Mouse (Mus musculus): ENCODE data around the gene Rnf144a. TPM values are rescaled to one million over a fixed set of nuclear protein-coding genes. Genes with fewer than 3 reads are reported as not detected.

The Rnf144a gene
- polyA plus RNA-seq, 1 experiment = 13.8 TPM

- H3K27me3 ChIP-seq (ENCODE audit: control insufficient read depth, insufficient read depth, low read length) = no peaks in the 10 kb centered on the region
- H3K4me1 ChIP-seq (ENCODE audit: control insufficient read depth, insufficient read depth, low read length) = no peaks in the 10 kb centered on the region
- H3K27ac ChIP-seq (ENCODE audit: control insufficient read depth, insufficient read depth, low read depth, low read length) = no peak overlapping the region
- no peak overlapping the region for H3K4me3 ChIP-seq (ENCODE audit: control insufficient read depth, low read depth, low read length)
- H3K36me3 ChIP-seq (ENCODE audit: control insufficient read depth, insufficient read depth, low read length) = no peaks in the 10 kb centered on the region
- TF ChIP-seq CTCF (IDR thresholded peaks at IDR 0.05; ENCODE audit: control insufficient read depth, insufficient read depth, insufficient replicate concordance, low read depth, low read length) (no peak), POLR2A (IDR thresholded peaks at IDR 0.05; ENCODE audit: control insufficient read depth, low read depth, low read length) (no peak)
These were observed 74.4 kb downstream of the Rnf144a start for GRCm38 (mm10) chr12:26340621-26341020.

- no peaks in the 10 kb centered on the region for H3K27me3 ChIP-seq (ENCODE audit: control insufficient read depth, insufficient read depth, low read length)
- H3K27ac ChIP-seq (ENCODE audit: control insufficient read depth, insufficient read depth, low read depth, low read length) = no peak overlapping the region
- H3K4me3 ChIP-seq (ENCODE audit: control insufficient read depth, low read depth, low read length) = no peak overlapping the region
- no peaks in the 10 kb centered on the region for H3K36me3 ChIP-seq (ENCODE audit: control insufficient read depth, insufficient read depth, low read length)
- H3K4me1 ChIP-seq (ENCODE audit: control insufficient read depth, insufficient read depth, low read length) = no peaks in the 10 kb centered on the region
- TF ChIP-seq POLR2A (IDR thresholded peaks at IDR 0.05; ENCODE audit: control insufficient read depth, low read depth, low read length) (no peak), CTCF (IDR thresholded peaks at IDR 0.05; ENCODE audit: control insufficient read depth, insufficient read depth, insufficient replicate concordance, low read depth, low read length) (no peak)
These were observed 75.2 kb downstream of the Rnf144a start for GRCm38 (mm10) chr12:26339886-26340285.

GRCm38 (mm10) chr12:26339181-26339580 is 75.9 kb downstream of the Rnf144a start:
- Histone ChIP-seq H3K4me3 (ENCODE audit: control insufficient read depth, low read depth, low read length) (no peak overlapping the region), H3K36me3 (ENCODE audit: control insufficient read depth, insufficient read depth, low read length) (no peaks in the 10 kb centered on the region), H3K4me1 (ENCODE audit: control insufficient read depth, insufficient read depth, low read length) (no peaks in the 10 kb centered on the region), H3K27ac (ENCODE audit: control insufficient read depth, insufficient read depth, low read depth, low read length) (no peak overlapping the region), H3K27me3 (ENCODE audit: control insufficient read depth, insufficient read depth, low read length) (no peaks in the 10 kb centered on the region)
- TF ChIP-seq CTCF (IDR thresholded peaks at IDR 0.05; ENCODE audit: control insufficient read depth, insufficient read depth, insufficient replicate concordance, low read depth, low read length) (no peak), POLR2A (IDR thresholded peaks at IDR 0.05; ENCODE audit: control insufficient read depth, low read depth, low read length) (no peak)

- no peaks in the 10 kb centered on the region for H3K27me3 ChIP-seq (ENCODE audit: control insufficient read depth, insufficient read depth, low read length)
- H3K4me1 ChIP-seq (ENCODE audit: control insufficient read depth, insufficient read depth, low read length) = no peaks in the 10 kb centered on the region
- no peak overlapping the region for H3K4me3 ChIP-seq (ENCODE audit: control insufficient read depth, low read depth, low read length)
- H3K36me3 ChIP-seq (ENCODE audit: control insufficient read depth, insufficient read depth, low read length) = no peaks in the 10 kb centered on the region
- no peak overlapping the region for H3K27ac ChIP-seq (ENCODE audit: control insufficient read depth, insufficient read depth, low read depth, low read length)
- TF ChIP-seq CTCF (IDR thresholded peaks at IDR 0.05; ENCODE audit: control insufficient read depth, insufficient read depth, insufficient replicate concordance, low read depth, low read length) = no peak
- no peak for TF ChIP-seq POLR2A (IDR thresholded peaks at IDR 0.05; ENCODE audit: control insufficient read depth, low read depth, low read length)
These were observed 81.4 kb downstream of the Rnf144a start for GRCm38 (mm10) chr12:26333678-26334077.

GRCm38 (mm10) chr12:26331048-26331447 is 84.0 kb downstream of the Rnf144a start:
- no peak overlapping the region for H3K27ac ChIP-seq (ENCODE audit: control insufficient read depth, insufficient read depth, low read depth, low read length)
- no peaks in the 10 kb centered on the region for H3K36me3 ChIP-seq (ENCODE audit: control insufficient read depth, insufficient read depth, low read length)
- TF ChIP-seq CTCF (IDR thresholded peaks at IDR 0.05; ENCODE audit: control insufficient read depth, insufficient read depth, insufficient replicate concordance, low read depth, low read length) (no peak), POLR2A (IDR thresholded peaks at IDR 0.05; ENCODE audit: control insufficient read depth, low read depth, low read length) (no peak)
- no peak overlapping the region for H3K4me3 ChIP-seq (ENCODE audit: control insufficient read depth, low read depth, low read length)
- no peaks in the 10 kb centered on the region for H3K4me1 ChIP-seq (ENCODE audit: control insufficient read depth, insufficient read depth, low read length)
- H3K27me3 ChIP-seq (ENCODE audit: control insufficient read depth, insufficient read depth, low read length) = no peaks in the 10 kb centered on the region

GRCm38 (mm10) chr12:26329756-26330155 is 85.3 kb downstream of the Rnf144a start:
- H3K27me3 ChIP-seq (ENCODE audit: control insufficient read depth, insufficient read depth, low read length) = no peaks in the 10 kb centered on the region
- no peak overlapping the region for H3K4me3 ChIP-seq (ENCODE audit: control insufficient read depth, low read depth, low read length)
- no peaks in the 10 kb centered on the region for H3K36me3 ChIP-seq (ENCODE audit: control insufficient read depth, insufficient read depth, low read length)
- H3K27ac ChIP-seq (ENCODE audit: control insufficient read depth, insufficient read depth, low read depth, low read length) = no peak overlapping the region
- no peaks in the 10 kb centered on the region for H3K4me1 ChIP-seq (ENCODE audit: control insufficient read depth, insufficient read depth, low read length)
- TF ChIP-seq CTCF (IDR thresholded peaks at IDR 0.05; ENCODE audit: control insufficient read depth, insufficient read depth, insufficient replicate concordance, low read depth, low read length) = no peak
- TF ChIP-seq POLR2A (IDR thresholded peaks at IDR 0.05; ENCODE audit: control insufficient read depth, low read depth, low read length) = no peak

GRCm38 (mm10) chr12:26329031-26329675 is 85.9 kb downstream of the Rnf144a start:
- Histone ChIP-seq H3K27ac (ENCODE audit: control insufficient read depth, insufficient read depth, low read depth, low read length) (no peak overlapping the region), H3K4me3 (ENCODE audit: control insufficient read depth, low read depth, low read length) (no peak overlapping the region), H3K4me1 (ENCODE audit: control insufficient read depth, insufficient read depth, low read length) (no peaks in the 10 kb centered on the region), H3K36me3 (ENCODE audit: control insufficient read depth, insufficient read depth, low read length) (no peaks in the 10 kb centered on the region), H3K27me3 (ENCODE audit: control insufficient read depth, insufficient read depth, low read length) (no peaks in the 10 kb centered on the region)
- TF ChIP-seq POLR2A (IDR thresholded peaks at IDR 0.05; ENCODE audit: control insufficient read depth, low read depth, low read length) (no peak), CTCF (IDR thresholded peaks at IDR 0.05; ENCODE audit: control insufficient read depth, insufficient read depth, insufficient replicate concordance, low read depth, low read length) (no peak)

Measured in testis, adult 2 months (tissue).